Mouse (Mus musculus) small intestine, adult 2 months (tissue): Measurements from ENCODE around the gene Olfr610.

ENCODE experiments used
- CTCF ChIP-seq: fragments of 200-500 bp; IDR thresholded peaks from 2 replicates; pipeline ENCODE4 v1.5.1; 2012; ENCODE audit warnings: low read depth, mild to moderate bottlenecking, control low read depth, inconsistent platforms, low read length, moderate library complexity, mixed read lengths; ENCODE audit not compliant: insufficient replicate concordance, insufficient read length; ENCODE audit errors: extremely low read depth
- POLR2A ChIP-seq: fragments of 200-500 bp; IDR thresholded peaks from 2 replicates; pipeline ENCODE4 v1.6.1; 2012; ENCODE audit warnings: low read depth, mild to moderate bottlenecking, control low read depth, inconsistent platforms, low read length, moderate library complexity

- TF ChIP-seq CTCF: no peak
- TF ChIP-seq POLR2A: no peak
These were observed at the start of gene Olfr610 for GRCm38 (mm10) chr7:103512022-103512421.
